Mouse (Mus musculus): ENCODE results near the gene Pdlim4. TPM values are rescaled to one million over a fixed set of nuclear protein-coding genes. Genes with fewer than 3 reads are reported as not detected.

The Pdlim4 gene
- total and polyA plus RNA-seq, 2 experiments from 2014 or later = 46.1 to 47.6 TPM

DNA sequence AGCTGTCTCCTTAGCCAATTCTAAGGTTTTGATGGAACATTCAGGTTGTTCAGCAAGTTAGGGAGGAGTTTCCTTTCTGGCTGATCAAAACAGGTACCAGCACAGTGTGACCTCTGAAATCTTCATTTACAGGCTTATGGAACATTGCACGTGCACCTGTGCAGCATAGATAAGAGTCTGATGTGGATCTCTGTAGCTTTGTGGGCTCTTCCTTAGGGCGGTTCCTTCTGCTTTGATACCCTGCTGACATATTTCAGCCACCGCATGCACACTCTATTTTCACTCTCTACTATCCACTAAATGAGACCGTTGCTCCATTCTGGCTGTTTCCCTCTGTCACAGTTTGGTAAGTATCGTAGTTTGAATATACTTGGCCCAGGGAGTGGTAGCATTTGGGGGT, 13.9 kb upstream of the Pdlim4 start:
- no peak for ATAC-seq
- Histone ChIP-seq H3K4me3 (ENCODE audit: low read length) (no peak overlapping the region), H3K9me3 (ENCODE audit: low read length) (no peaks in the 10 kb centered on the region), H3K27ac (no peak overlapping the region), H3K4me2 (ENCODE audit: low read depth, low read length) (no peak overlapping the region), H3K9ac (replicated peaks; ENCODE audit: low read length) (no peak overlapping the region), H3K36me3 (ENCODE audit: insufficient read depth, low read length) (no peaks in the 10 kb centered on the region), H3K4me1 (ENCODE audit: insufficient read depth, low read length) (no peaks in the 10 kb centered on the region), H3K27me3 (ENCODE audit: insufficient read depth, low read length) (no peaks in the 10 kb centered on the region)
- no peak for TF ChIP-seq CTCF (IDR thresholded peaks at IDR 0.05; ENCODE audit: low read depth)
- 91% methylated on average over 5 of the region's 5 CpGs for whole genome bisulfite sequencing
- DNase-seq (ENCODE audit: low spot score) = no peak

DNA sequence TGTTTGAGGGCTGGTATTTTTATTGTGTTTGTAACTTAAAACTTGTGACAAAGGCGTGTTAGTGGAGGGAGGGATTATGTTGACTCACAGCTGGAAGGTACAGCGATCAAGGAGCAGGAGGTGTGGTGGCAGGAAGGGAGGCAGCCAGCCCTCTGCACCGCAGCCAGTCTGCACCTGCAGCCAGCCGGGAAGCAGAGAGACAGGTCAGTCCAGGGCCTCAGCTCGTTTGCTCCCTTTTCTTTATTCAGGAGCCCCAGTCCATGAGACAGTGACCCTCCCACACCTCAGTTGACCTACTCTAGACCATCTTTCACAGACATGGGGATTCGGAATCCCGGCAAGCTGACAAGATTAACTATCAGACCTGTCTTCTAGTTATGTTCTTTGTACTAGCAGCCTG, 11.6 kb upstream of the Pdlim4 start:
- WGBS = 45% methylated on average over 7 of the region's 7 CpGs
- H3K4me1 ChIP-seq (ENCODE audit: insufficient read depth, low read length) = no peaks in the 10 kb centered on the region

DNA sequence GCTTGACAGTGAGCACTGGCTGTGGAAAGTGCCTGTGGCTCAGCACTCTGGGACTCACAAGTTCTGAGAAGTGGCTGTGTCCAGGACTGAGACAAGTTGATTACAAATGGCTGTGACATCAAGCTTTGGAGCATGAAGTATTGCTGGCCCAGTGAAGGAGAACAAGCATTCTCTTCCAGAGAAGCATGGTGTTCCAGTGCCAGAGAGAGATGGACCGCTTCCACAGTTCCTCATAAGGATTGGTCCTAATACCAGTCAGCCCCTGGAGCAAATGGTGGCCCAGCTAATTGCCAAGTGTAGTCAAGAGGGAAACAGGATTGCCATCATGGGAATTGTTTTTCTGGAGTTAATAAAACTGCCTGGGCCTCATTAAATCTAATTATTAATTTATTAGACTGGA, 7.3 kb upstream of the Pdlim4 start:
- TF ChIP-seq CTCF (IDR thresholded peaks at IDR 0.05; ENCODE audit: low read depth) = no peak
- H3K4me3 ChIP-seq (ENCODE audit: low read length) = no peak overlapping the region
- H3K4me2 ChIP-seq (ENCODE audit: low read depth, low read length) = no peak overlapping the region
- no peaks in the 10 kb centered on the region for H3K36me3 ChIP-seq (ENCODE audit: insufficient read depth, low read length)
- H3K27ac ChIP-seq = no peak overlapping the region
- ATAC-seq = no peak
- no peaks in the 10 kb centered on the region for H3K27me3 ChIP-seq (ENCODE audit: insufficient read depth, low read length)
- H3K4me1 ChIP-seq (ENCODE audit: insufficient read depth, low read length) = no peaks in the 10 kb centered on the region
- no peaks in the 10 kb centered on the region for H3K9me3 ChIP-seq (ENCODE audit: low read length)
- H3K9ac ChIP-seq (replicated peaks; ENCODE audit: low read length) = no peak overlapping the region
- DNase-seq (ENCODE audit: low spot score) = peak; percentile 27
- 66% methylated on average over 1 of the region's 1 CpGs for WGBS

More for the DNA sequence above, 11.6 kb upstream of the Pdlim4 start:
- ATAC-seq (no peak), DNase-seq (ENCODE audit: low spot score) (no peak)
- H3K27me3 ChIP-seq (ENCODE audit: insufficient read depth, low read length) = no peaks in the 10 kb centered on the region
- H3K4me2 ChIP-seq (ENCODE audit: low read depth, low read length) = no peak overlapping the region
- H3K27ac ChIP-seq = no peak overlapping the region
- no peaks in the 10 kb centered on the region for H3K36me3 ChIP-seq (ENCODE audit: insufficient read depth, low read length)
- TF ChIP-seq CTCF (IDR thresholded peaks at IDR 0.05; ENCODE audit: low read depth) = no peak
- H3K9ac ChIP-seq (replicated peaks; ENCODE audit: low read length) = no peak overlapping the region
- H3K9me3 ChIP-seq (ENCODE audit: low read length) = no peaks in the 10 kb centered on the region
- H3K4me3 ChIP-seq (ENCODE audit: low read length) = no peak overlapping the region

GRCm38 (mm10) chr11:54075353-54075752, 6.5 kb upstream of the Pdlim4 start:
- no peaks in the 10 kb centered on the region for H3K27me3 ChIP-seq (ENCODE audit: insufficient read depth, low read length)
- no peak overlapping the region for H3K27ac ChIP-seq
- no peaks in the 10 kb centered on the region for H3K4me1 ChIP-seq (ENCODE audit: insufficient read depth, low read length)
- no peaks in the 10 kb centered on the region for H3K9me3 ChIP-seq (ENCODE audit: low read length)
- no peak overlapping the region for H3K9ac ChIP-seq (replicated peaks; ENCODE audit: low read length)
- no peak overlapping the region for H3K4me2 ChIP-seq (ENCODE audit: low read depth, low read length)
- no peak for TF ChIP-seq CTCF (IDR thresholded peaks at IDR 0.05; ENCODE audit: low read depth)
- no peak overlapping the region for H3K4me3 ChIP-seq (ENCODE audit: low read length)
- 66% methylated on average over 6 of the region's 6 CpGs for WGBS
- no peaks in the 10 kb centered on the region for H3K36me3 ChIP-seq (ENCODE audit: insufficient read depth, low read length)
- DNase-seq (ENCODE audit: low spot score) (no peak), ATAC-seq (peak; percentile 27; the same call in 1 of the 2 replicates)

DNA sequence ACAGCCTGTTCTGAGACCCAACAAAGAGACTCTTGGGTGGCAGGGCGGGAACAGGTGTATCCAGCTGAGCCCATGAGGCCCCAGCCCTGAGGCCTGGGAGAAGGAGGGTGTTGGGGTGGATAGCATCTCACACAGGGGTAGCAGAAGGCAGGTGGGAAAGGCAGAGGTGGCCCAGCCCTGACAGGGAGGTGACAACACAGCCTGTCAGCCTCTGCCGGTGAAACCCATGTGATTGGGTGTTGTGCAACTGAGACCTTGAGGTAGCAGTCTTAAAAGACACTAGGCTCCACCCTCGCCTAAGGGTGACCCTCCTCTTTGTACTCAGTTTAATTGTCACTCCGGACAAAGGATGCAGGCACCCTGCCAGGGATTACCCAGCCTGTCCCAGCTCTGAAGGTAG, 4.5 kb upstream of the Pdlim4 start:
- no peak for DNase-seq (ENCODE audit: low spot score)
- 44% methylated on average over 4 of the region's 4 CpGs for WGBS
- no peak for ATAC-seq
- no peak for TF ChIP-seq CTCF (IDR thresholded peaks at IDR 0.05; ENCODE audit: low read depth)
- H3K27ac ChIP-seq = no peak overlapping the region
- H3K4me2 ChIP-seq (ENCODE audit: low read depth, low read length) = no peak overlapping the region
- no peak overlapping the region for H3K9ac ChIP-seq (replicated peaks; ENCODE audit: low read length)
- no peaks in the 10 kb centered on the region for H3K9me3 ChIP-seq (ENCODE audit: low read length)
- no peaks in the 10 kb centered on the region for H3K4me1 ChIP-seq (ENCODE audit: insufficient read depth, low read length)
- no peaks in the 10 kb centered on the region for H3K27me3 ChIP-seq (ENCODE audit: insufficient read depth, low read length)
- H3K36me3 ChIP-seq (ENCODE audit: insufficient read depth, low read length) = no peaks in the 10 kb centered on the region
- no peak overlapping the region for H3K4me3 ChIP-seq (ENCODE audit: low read length)

- Histone ChIP-seq H3K9ac (replicated peaks; ENCODE audit: low read length) (no peak overlapping the region), H3K27me3 (ENCODE audit: insufficient read depth, low read length) (no peaks in the 10 kb centered on the region), H3K9me3 (ENCODE audit: low read length) (no peaks in the 10 kb centered on the region), H3K27ac (no peak overlapping the region), H3K36me3 (ENCODE audit: insufficient read depth, low read length) (no peaks in the 10 kb centered on the region), H3K4me1 (ENCODE audit: insufficient read depth, low read length) (peaks cover 6% of the 10 kb centered on the region; the same call in 1 of the 2 replicates), H3K4me2 (ENCODE audit: low read depth, low read length) (no peak overlapping the region), H3K4me3 (ENCODE audit: low read length) (no peak overlapping the region)
- ATAC-seq (no peak), DNase-seq (ENCODE audit: low spot score) (no peak)
- 73% methylated on average over 5 of the region's 5 CpGs for WGBS
- TF ChIP-seq CTCF (IDR thresholded peaks at IDR 0.05; ENCODE audit: low read depth) = no peak
These were observed 3.1 kb upstream of the Pdlim4 start for GRCm38 (mm10) chr11:54071726-54072445.

DNA sequence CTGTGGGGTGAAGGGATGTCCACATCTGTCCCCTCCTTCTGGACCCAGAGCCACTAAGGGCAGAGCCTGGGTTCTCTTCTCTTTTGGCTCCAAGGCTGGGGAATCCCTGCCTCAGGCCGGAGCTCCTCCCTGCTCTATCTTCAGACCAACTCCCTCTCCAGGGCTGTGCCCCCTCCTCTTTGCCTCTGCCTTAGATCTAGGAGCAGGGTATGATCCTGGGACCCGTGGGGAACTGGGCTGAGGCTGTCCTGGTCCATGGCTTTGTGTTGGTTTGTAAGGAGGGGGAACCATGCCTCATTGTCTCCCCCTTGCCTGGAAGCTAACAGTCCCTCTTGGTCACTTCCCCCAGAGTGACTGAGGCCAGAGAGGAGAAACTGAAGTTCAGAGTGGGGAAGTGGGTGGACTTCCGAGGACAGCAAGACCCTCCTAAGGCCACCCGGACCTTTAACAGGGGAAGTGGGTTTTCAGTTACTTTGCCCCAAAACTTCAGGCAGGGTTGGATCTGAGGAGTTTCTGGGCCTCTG, 756 bp downstream of the Pdlim4 start:
- ATAC-seq (no peak), DNase-seq (ENCODE audit: low spot score) (no peak)
- Histone ChIP-seq H3K4me2 (ENCODE audit: low read depth, low read length) (peak overlapping the region; percentile 83), H3K9me3 (ENCODE audit: low read length) (no peaks in the 10 kb centered on the region), H3K4me3 (ENCODE audit: low read length) (peak overlapping the region; percentile 52), H3K4me1 (ENCODE audit: insufficient read depth, low read length) (peaks cover 6% of the 10 kb centered on the region; the same call in 1 of the 2 replicates), H3K27me3 (ENCODE audit: insufficient read depth, low read length) (no peaks in the 10 kb centered on the region), H3K9ac (replicated peaks; ENCODE audit: low read length) (peak overlapping the region; percentile 51; the same call in 1 of the 2 replicates), H3K36me3 (ENCODE audit: insufficient read depth, low read length) (no peaks in the 10 kb centered on the region), H3K27ac (peak overlapping the region; percentile 54)
- TF ChIP-seq CTCF (IDR thresholded peaks at IDR 0.05; ENCODE audit: low read depth) = no peak
- 37% methylated on average over 4 of the region's 4 CpGs for WGBS
